Mouse (Mus musculus): ENCODE measurements around the gene Tmem248. TPM values are rescaled to one million over a fixed set of nuclear protein-coding genes. Genes with fewer than 3 reads are reported as not detected.

The Tmem248 gene
- total RNA-seq, 2 experiments from 2014 or later, result 32.8 to 33.6 TPM

Other genes with a start within 250 kb of the Tmem248 start
- 10 to 100 TPM; 12.3 to 13.4 TPM for gene Gusb, start 214.0 kb upstream of the Tmem248 start, total RNA-seq (2021)
- 1 to 10 TPM; 4.8 to 6.3 TPM for gene Asl, start 187.8 kb upstream of the Tmem248 start, total RNA-seq (2021)
- gene Crcp, start 187.8 kb upstream of the Tmem248 start, total RNA-seq (2021), result 10 to 100 TPM; 10.1 to 11.5 TPM
- 10 to 100 TPM; 10.7 to 13.7 TPM for gene Tpst1, start 143.8 kb upstream of the Tmem248 start, total RNA-seq (2021)
- 1 to 10 TPM; 2.0 to 2.6 TPM for gene Kctd7, start 72.2 kb upstream of the Tmem248 start, total RNA-seq (2021)
- gene Rabgef1, start 45.3 kb upstream of the Tmem248 start, total RNA-seq (2021), result 10 to 100 TPM; 18.5 to 20.2 TPM
- 10 to 100 TPM; 39.2 to 43.9 TPM for gene Sbds, start 38.4 kb downstream of the Tmem248 start, total RNA-seq (2021)
- 1 to 10 TPM; 7.7 to 7.9 TPM for gene Tyw1, start 38.5 kb downstream of the Tmem248 start, total RNA-seq (2021)
- under 1 TPM in 1 of 2 experiments, not detected in 1; 0.06 TPM for gene Caln1, start 152.4 kb downstream of the Tmem248 start, total RNA-seq (2021)
- not detected for gene A330070K13Rik, start 167.6 kb downstream of the Tmem248 start, total RNA-seq (2021)